Mouse (Mus musculus) neutrophil, adult 5-6 weeks (primary cell): ENCODE results near the gene B4galnt2. TPM values are rescaled to one million over a fixed set of nuclear protein-coding genes. Genes with fewer than 3 reads are reported as not detected.

Experiments
- ATAC-seq: fragments of 151-379, 151-347 bp; 2 replicates; pipeline ENCODE4 v1.8.0; 2017; ENCODE audit warnings: mild to moderate bottlenecking, moderate TSS enrichment; ENCODE audit not compliant: insufficient number of reproducible peaks, poor library complexity, low FRiP score, severe bottlenecking; ENCODE audit errors: extremely low read depth
- total RNA-seq: library from RNA; stranded (forward); fragments of 200-1000 nt; gene quantifications from 2 replicates; pipeline ENCODE4 v1.2.3, GENCODE M21; 2017

The B4galnt2 gene
- total RNA-seq, 1 experiment from 2014 or later: 2.1 TPM

DNA sequence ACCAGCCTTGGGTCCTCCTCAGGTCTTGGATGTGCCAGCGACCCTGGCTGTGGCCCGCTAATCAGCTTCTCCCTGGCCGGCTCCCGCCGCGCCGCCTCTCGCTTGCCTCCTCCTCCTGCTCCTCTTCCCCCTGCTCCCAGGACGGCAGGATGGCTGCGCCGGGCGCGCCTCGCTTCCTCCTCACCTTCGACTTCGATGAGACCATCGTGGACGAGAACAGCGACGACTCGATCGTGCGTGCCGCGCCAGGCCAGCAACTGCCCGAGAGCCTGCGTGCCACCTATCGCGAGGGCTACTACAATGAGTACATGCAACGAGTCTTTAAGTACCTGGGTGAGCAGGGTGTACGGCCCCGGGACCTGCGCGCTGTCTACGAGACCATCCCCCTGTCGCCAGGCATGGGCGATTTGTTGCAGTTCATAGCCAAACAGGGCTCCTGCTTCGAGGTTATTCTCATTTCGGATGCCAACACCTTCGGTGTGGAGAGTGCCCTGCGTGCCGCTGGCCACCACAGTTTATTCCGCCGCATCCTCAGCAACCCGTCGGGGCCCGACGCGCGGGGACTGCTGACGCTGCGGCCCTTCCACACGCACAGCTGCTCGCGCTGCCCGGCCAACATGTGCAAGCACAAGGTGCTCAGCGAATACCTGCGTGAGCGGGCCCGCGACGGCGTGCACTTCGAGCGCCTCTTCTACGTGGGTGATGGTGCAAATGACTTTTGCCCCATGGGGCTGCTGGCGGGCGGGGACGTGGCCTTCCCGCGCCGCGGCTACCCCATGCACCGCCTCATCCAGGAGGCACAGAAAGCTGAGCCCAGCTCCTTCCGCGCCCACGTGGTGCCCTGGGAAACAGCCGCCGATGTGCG is 84.0 kb downstream of the B4galnt2 start:
- no peak for ATAC-seq

DNA sequence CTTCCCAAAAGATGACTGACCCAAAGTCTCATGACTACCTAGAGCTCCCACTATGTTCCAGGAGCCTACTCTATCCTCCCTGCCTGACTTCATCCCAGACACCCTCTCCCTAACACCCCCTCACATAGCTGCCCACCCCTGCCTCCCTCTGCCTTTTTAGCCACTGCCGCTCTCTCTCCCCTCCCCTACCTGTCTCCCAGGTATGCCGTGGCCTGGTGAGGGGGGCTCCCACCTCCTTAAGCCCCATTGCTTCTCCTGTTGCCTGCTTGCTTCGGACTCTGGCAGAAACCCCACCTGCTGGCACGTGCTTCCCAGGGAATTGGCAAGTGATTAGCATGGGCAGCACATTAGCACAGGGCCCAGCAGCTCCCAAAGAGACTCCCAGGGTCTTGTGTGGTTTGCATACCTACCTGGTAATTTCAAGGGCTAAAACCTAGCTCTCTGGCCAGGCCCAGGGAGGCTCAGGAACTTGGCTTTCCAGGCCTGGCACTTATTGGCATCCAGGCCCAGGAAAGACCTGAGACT is 85.1 kb downstream of the B4galnt2 start:
- no peak for ATAC-seq

DNA sequence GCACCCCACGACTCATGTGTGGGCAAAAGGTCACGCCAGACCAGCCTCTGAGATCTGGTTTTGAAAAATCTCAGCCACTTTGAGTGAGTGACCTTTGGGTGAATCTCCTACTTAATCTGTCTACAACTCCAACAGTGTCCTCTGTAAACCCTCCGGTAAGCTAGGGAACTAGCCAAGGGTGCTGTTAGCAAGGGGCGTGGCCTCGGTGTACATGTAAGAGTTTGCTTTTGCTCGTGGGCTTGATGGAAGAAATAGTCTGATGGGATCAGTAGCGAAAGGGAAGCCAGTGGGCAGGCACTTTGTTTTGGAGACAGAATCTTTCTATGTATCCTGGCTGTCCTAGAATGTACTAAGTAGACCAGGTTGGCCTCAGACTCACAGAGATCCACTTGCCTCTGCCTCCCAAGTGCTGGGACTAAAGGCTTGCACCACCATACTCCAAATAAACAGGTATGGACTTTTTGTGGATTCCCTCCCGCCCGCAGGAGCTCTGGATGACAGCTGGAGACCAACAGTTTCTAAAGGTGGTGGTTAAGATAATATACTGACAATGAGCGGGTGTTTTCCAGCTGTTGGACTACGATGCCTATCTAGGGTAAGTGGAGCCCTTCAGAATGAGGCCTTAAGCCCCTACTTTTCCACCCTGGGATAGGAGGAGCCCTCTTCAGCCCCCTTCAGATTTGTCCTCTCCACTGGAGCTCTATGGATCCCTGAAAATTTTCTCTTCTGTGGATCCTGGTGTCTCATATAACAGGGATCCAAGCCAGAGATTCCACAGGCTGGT is 86.3 kb downstream of the B4galnt2 start:
- ATAC-seq: no peak

DNA sequence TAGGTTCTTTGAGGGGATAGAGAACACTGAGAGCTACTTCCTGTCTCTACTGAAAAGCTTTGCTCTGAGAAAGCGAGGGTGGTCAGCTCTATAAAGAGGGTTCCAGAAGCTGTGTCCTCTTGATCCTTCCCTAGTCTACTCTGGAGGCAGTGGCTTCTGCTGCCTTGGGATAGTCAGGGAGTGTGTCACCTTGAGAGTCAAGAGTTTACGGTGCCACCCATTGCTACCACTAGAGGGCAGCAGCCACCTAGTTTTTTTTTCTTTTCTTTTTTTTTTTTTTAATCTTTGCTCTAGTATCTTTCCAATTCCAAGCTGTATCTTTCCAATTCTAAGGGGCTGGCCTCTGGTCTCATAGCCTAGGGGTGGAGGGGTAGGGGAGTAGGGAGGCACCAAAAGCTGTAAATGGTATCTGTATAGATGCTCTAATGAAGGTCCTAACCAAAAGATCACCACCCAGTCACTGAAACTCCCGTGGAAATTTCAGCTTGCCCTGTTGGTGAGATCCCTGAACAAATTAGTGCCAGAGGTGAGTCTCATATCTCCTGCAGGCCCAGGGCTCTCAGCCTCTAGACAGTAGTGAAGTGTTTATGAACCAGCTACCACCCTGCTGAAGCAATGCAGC is 87.1 kb downstream of the B4galnt2 start:
- ATAC-seq: peak; percentile 27; the same call in 1 of the 2 replicates

DNA sequence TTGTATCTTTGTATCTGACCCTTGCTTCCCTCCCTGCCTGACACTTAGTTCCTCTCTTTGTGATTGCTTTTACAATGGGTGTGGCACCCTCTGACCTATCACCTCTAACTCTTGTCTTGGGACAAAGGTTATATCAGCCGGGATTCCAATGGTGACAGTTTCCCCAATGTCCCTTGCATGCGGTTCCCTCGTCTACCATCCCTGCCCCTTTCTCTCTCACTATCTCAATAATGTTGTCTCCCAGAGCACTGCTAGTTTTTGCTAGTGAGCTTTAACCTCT is 87.6 kb downstream of the B4galnt2 start:
- no peak for ATAC-seq

DNA sequence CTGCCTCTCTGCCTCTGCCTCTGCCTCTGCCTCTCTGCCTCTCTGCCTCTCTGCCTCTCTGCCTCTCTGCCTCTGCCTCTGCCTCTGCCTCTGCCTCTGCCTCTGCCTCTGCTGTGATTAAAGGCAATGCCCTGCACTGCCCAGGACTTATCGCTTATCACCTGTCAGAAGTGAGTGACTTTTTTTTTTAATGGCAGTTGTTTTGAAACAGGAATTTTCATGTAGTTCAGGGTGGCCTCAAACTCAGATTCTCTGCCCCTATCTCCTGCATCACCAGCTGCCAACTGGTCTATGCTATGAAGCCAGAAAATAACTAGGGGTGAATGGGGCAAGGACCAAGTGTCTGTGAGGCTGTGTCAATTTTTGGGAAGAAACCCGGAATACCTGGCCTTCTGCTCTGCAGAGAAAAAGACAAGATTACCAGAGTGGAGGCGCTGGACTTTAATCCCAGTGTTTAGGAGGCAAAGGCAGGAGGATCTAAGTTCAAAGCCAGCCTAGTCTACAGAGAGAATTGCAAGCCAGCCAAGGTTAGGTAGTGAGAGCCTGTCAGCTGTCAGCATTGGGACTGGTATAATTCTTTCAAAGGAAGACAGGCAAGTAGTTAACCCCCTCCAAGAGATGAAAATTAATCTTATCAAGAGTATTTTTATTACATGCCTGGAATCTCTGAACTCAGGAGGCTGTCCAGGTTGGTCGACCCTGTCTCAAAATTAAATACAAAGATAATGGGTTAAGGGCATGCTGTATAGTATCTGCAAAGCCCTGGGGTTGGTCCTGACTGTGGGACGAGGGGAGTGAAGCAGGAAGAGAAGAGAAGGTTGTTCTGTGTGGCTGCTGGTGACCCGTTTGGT is 88.1 kb downstream of the B4galnt2 start:
- no peak for ATAC-seq

DNA sequence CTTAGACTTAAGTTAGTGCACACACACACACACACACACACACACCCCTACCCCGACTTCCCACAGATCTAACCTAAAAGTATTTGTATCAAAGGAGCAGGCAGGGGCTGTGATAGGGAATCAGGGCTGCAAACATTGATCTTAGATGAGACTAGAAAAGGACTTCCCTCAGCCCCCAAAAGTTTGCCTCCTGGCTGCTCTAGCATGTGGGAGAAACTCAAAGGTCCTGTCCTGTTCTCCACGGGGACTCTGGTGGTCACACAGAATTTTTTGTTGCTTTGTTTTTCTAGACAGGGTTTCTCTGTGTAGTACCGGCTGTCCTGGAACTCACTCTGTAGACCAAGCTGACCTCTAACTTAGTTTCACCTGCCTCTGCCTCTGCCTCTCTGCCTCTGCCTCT is 89.1 kb downstream of the B4galnt2 start:
- no peak for ATAC-seq

DNA sequence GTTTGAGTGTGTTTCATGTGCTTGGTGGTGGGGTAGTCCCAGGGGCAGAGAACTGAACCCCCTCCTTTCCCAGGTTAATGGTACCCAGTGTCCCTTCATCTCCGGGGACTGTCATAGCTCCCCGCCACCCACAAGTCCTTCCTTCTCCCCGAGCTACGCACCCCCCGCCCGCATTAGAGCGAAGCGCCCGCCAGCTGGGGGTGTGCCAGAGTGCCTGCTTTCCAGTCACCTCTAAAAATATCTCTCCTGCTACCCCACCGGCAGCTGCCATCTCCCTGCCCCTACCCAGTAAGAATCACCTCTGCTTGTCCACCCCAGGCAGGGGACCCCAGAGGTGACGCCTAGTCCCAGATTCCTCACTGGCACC is 89.8 kb downstream of the B4galnt2 start:
- ATAC-seq: no peak

DNA sequence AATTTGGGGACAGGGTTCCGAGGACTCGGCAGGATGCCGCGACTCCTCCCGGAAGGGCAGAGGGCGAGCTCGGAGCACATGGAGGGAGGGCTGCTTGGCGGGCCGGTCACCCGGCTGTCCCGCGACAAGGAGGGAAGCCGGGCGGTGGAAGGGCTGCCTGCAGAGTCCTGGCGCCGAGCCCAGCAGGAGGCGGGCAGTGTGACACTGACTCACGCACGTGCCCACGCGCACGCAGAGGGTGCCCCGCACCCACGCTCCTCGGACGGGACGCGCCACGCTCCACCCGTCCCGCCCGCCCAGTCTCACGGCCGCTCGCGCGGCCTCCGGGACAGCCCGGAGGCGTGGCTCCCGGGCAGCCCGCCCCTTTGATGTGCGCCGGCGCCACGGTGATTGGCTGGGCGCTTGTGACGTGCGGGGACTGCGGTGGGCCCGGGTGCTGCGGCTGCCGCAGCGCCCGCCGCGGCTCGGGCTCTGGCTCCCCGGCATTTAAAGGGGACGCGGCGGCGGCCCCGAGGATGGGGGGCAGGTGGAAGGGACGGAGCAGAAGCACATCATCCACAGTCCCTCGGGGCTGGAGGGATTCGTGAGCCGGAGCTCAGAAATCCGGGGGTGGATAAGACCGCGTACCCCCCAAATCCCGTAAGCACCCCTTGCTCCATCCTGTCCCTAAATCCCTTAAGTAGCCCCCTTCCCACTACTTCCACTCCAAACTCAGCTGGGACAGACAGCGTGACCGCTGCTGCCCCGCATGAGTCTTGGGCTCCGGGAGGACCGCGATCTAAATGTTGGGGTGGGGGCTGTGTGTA is 90.4 kb downstream of the B4galnt2 start, which contains the start of gene Phospho1:
Phospho1 (plus strand) TSS at position 429 of the 806 bp plus-strand sequence.
- ATAC-seq: peak; percentile 66

DNA sequence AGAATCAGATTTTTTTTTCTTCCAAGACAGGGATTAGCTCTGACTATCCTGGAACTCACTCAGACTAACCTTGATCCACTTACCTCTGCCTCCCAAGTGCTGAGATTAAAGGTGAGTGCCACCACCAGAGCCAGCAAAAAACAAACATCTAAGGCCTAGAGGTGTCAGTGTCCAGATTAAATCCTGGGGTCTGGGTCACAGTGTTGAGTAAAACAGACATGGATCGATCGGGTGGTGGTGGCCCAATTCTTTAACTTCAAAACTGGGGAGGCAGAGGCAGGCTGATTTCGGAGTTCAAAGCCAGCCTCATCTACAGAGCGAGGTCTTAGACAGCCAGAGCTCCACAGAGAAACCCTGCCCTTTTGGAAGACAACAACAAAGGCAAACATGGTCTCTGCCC is 92.3 kb downstream of the B4galnt2 start:
- no peak for ATAC-seq

DNA sequence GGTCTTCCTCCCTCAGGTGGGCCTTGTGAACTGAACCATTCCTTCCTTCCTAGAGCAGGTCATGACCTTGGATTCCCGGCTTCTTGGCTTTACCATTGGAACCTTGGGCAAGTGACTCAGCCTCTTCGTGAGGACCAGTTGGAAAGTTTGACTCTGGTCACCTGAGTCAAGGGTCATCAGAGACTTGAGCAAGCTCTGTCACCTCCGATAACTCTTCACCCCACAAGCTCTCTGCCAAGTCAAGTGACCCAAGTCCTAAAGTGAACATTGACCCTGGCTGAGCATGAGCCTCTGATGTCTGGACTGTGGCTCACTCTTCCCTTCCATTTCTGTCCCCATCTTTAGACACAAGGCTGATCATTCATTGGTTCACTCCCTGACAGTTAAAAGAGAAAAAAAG is 93.2 kb downstream of the B4galnt2 start:
- ATAC-seq: no peak

DNA sequence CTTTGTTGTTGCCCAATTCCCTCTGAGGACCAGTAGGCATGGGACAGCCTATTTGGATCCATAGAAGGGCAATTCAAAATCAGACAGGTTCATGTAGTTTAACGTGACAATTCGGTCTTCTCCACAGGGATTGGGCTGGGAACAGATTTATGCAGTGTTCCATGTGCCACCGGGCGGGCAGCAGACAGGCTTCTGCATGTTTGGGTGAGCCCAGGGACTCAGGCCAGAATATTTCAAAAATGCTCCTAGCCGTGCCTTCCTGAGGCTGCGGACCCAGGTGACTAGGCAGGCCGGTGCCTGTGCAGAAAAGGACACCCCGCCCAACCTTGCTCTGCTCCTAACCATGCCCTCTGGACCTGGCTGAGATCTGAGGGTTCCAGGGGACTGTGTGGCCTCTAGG is 95.6 kb downstream of the B4galnt2 start:
- ATAC-seq: no peak

Other genes starting within 250 kb of the B4galnt2 start
- gene Phb, start 247.9 kb downstream of the B4galnt2 start, total RNA-seq: 21.9 and 27.3 TPM in 2 replicates
- gene Zfp652, start 202.2 kb downstream of the B4galnt2 start, total RNA-seq: 66.5 and 67.5 TPM in 2 replicates
- 8.0 and 8.5 TPM in 2 replicates for gene B130006D01Rik, start 191.3 kb downstream of the B4galnt2 start, total RNA-seq
- 23.4 and 29.7 TPM in 2 replicates for gene Phospho1, start 90.4 kb downstream of the B4galnt2 start, total RNA-seq
- gene Gngt2, start 77.7 kb downstream of the B4galnt2 start, total RNA-seq: 122 and 146 TPM in 2 replicates
- 60.0 and 63.7 TPM in 2 replicates for gene Abi3, start 72.4 kb downstream of the B4galnt2 start, total RNA-seq
- gene Igf2bp1, start 91.0 kb upstream of the B4galnt2 start, total RNA-seq: not detected in 2 replicates
- not detected in 2 replicates for gene Gip, start 109.7 kb upstream of the B4galnt2 start, total RNA-seq
- 41.1 and 49.6 TPM in 2 replicates for gene Snf8, start 120.0 kb upstream of the B4galnt2 start, total RNA-seq
- 31.0 and 34.1 TPM in 2 replicates for gene Ube2z, start 150.5 kb upstream of the B4galnt2 start, total RNA-seq
- gene Atp5g1, start 160.8 kb upstream of the B4galnt2 start, total RNA-seq: 7.6 and 10.8 TPM in 2 replicates
- not detected in 2 replicates for gene Calcoco2, start 197.1 kb upstream of the B4galnt2 start, total RNA-seq
- gene Ttll6, start 218.9 kb upstream of the B4galnt2 start, total RNA-seq: not detected in 2 replicates